Mouse (Mus musculus): ENCODE results near the gene S100a5. TPM values are rescaled to one million over a fixed set of nuclear protein-coding genes. Genes with fewer than 3 reads are reported as not detected.

Gene S100a5
- polyA plus RNA-seq, 1 experiment from 2014 or later, result not detected

GRCm38 (mm10) chr3:90614148-90614530, 5.8 kb downstream of the S100a5 start:
- WGBS, result 86% methylated on average over 6 of the region's 6 CpGs

GRCm38 (mm10) chr3:90614611-90615251, 6.4 kb downstream of the S100a5 start:
- Histone ChIP-seq H3K4me2 (replicated peaks) (no peak overlapping the region), H3K4me3 (no peak overlapping the region), H3K9ac (replicated peaks) (no peak overlapping the region), H3K9me3 (0 out of 2 replicates have a peak, but pooled peaks cover 3% of the 10 kb centered on the region), H3K36me3 (no peaks in the 10 kb centered on the region), H3K4me1 (peaks cover 8% of the 10 kb centered on the region; the same call in 1 of the 2 replicates), H3K27me3 (peaks cover 20% of the 10 kb centered on the region), H3K27ac (replicated peaks) (no peak overlapping the region)
- no peak for ATAC-seq (ENCODE audit: low FRiP score, low read depth)
- WGBS, result 81% methylated on average over 11 of the region's 11 CpGs

More at GRCm38 (mm10) chr3:90614148-90614530, 5.8 kb downstream of the S100a5 start:
- Histone ChIP-seq H3K27ac (replicated peaks) (no peak overlapping the region), H3K4me3 (no peak overlapping the region), H3K36me3 (no peaks in the 10 kb centered on the region), H3K4me1 (peaks cover 8% of the 10 kb centered on the region; the same call in 1 of the 2 replicates), H3K9me3 (0 out of 2 replicates have a peak, but pooled peaks cover 3% of the 10 kb centered on the region), H3K4me2 (replicated peaks) (no peak overlapping the region), H3K9ac (replicated peaks) (no peak overlapping the region), H3K27me3 (peaks cover 20% of the 10 kb centered on the region)
- no peak for ATAC-seq (ENCODE audit: low FRiP score, low read depth)

GRCm38 (mm10) chr3:90615415-90615814, 7.1 kb downstream of the S100a5 start:
- ATAC-seq (ENCODE audit: low FRiP score, low read depth), result peak; percentile 35; the same call in 1 of the 2 replicates
- Histone ChIP-seq H3K36me3 (no peaks in the 10 kb centered on the region), H3K9me3 (0 out of 2 replicates have a peak, but pooled peaks cover 3% of the 10 kb centered on the region), H3K27me3 (peaks cover 20% of the 10 kb centered on the region), H3K27ac (replicated peaks) (no peak overlapping the region), H3K9ac (replicated peaks) (no peak overlapping the region), H3K4me3 (no peak overlapping the region), H3K4me1 (peaks cover 8% of the 10 kb centered on the region; the same call in 1 of the 2 replicates), H3K4me2 (replicated peaks) (no peak overlapping the region)
- WGBS, result 8% methylated on average over 7 of the region's 7 CpGs

- Histone ChIP-seq H3K27me3 (peaks cover 20% of the 10 kb centered on the region), H3K4me2 (replicated peaks) (no peak overlapping the region), H3K9me3 (0 out of 2 replicates have a peak, but pooled peaks cover 3% of the 10 kb centered on the region), H3K27ac (replicated peaks) (no peak overlapping the region), H3K9ac (replicated peaks) (no peak overlapping the region), H3K36me3 (no peaks in the 10 kb centered on the region), H3K4me1 (peaks cover 8% of the 10 kb centered on the region; the same call in 1 of the 2 replicates), H3K4me3 (no peak overlapping the region)
- WGBS, result 81% methylated on average over 1 of the region's 1 CpGs
- ATAC-seq (ENCODE audit: low FRiP score, low read depth), result no peak
These were observed 7.6 kb downstream of the S100a5 start for GRCm38 (mm10) chr3:90615911-90616310.

GRCm38 (mm10) chr3:90617586-90617985, 9.3 kb downstream of the S100a5 start:
- no peaks in the 10 kb centered on the region for H3K36me3 ChIP-seq
- no peak overlapping the region for H3K4me2 ChIP-seq (replicated peaks)
- peaks cover 8% of the 10 kb centered on the region; the same call in 1 of the 2 replicates for H3K4me1 ChIP-seq
- no peak overlapping the region for H3K4me3 ChIP-seq
- ATAC-seq (ENCODE audit: low FRiP score, low read depth), result no peak
- H3K27me3 ChIP-seq, result peaks cover 20% of the 10 kb centered on the region
- no peak overlapping the region for H3K9ac ChIP-seq (replicated peaks)
- H3K9me3 ChIP-seq, result 0 out of 2 replicates have a peak, but pooled peaks cover 3% of the 10 kb centered on the region
- WGBS, result 10% methylated on average over 1 of the region's 1 CpGs
- H3K27ac ChIP-seq (replicated peaks), result no peak overlapping the region

GRCm38 (mm10) chr3:90621552-90621951, 13.2 kb downstream of the S100a5 start:
- WGBS, result 61% methylated on average over 7 of the region's 7 CpGs
- H3K4me2 ChIP-seq (replicated peaks), result no peak overlapping the region
- H3K9me3 ChIP-seq, result 0 out of 2 replicates have a peak, but pooled peaks cover 3% of the 10 kb centered on the region
- H3K9ac ChIP-seq (replicated peaks), result no peak overlapping the region
- H3K27me3 ChIP-seq, result no peaks in the 10 kb centered on the region; the same call in 1 of the 2 replicates
- no peaks in the 10 kb centered on the region for H3K36me3 ChIP-seq
- ATAC-seq (ENCODE audit: low FRiP score, low read depth), result no peak
- H3K27ac ChIP-seq (replicated peaks), result no peak overlapping the region
- no peak overlapping the region for H3K4me3 ChIP-seq
- peaks cover 14% of the 10 kb centered on the region for H3K4me1 ChIP-seq

- Histone ChIP-seq H3K4me1 (peaks cover 14% of the 10 kb centered on the region), H3K9ac (replicated peaks) (no peak overlapping the region), H3K36me3 (no peaks in the 10 kb centered on the region), H3K4me3 (no peak overlapping the region), H3K4me2 (replicated peaks) (no peak overlapping the region), H3K27ac (replicated peaks) (peak overlapping the region; percentile 36; the same call in 1 of the 2 replicates), H3K9me3 (no peaks in the 10 kb centered on the region), H3K27me3 (no peaks in the 10 kb centered on the region; the same call in 1 of the 2 replicates)
- ATAC-seq (ENCODE audit: low FRiP score, low read depth), result 0 out of 2 replicates have a peak, but pooled peaks have one; percentile 58
- 11% methylated on average over 2 of the region's 2 CpGs for WGBS
These were observed 15.2 kb downstream of the S100a5 start for GRCm38 (mm10) chr3:90623435-90624071.

GRCm38 (mm10) chr3:90625496-90625895, 17.2 kb downstream of the S100a5 start:
- Histone ChIP-seq H3K9me3 (no peaks in the 10 kb centered on the region), H3K36me3 (no peaks in the 10 kb centered on the region), H3K27me3 (no peaks in the 10 kb centered on the region; the same call in 1 of the 2 replicates), H3K4me1 (peaks cover 14% of the 10 kb centered on the region), H3K4me3 (no peak overlapping the region), H3K9ac (replicated peaks) (no peak overlapping the region), H3K4me2 (replicated peaks) (no peak overlapping the region), H3K27ac (replicated peaks) (no peak overlapping the region)
- no peak for ATAC-seq (ENCODE audit: low FRiP score, low read depth)
- WGBS, result 79% methylated on average over 5 of the region's 5 CpGs

GRCm38 (mm10) chr3:90626266-90627021, 18.1 kb downstream of the S100a5 start:
- H3K36me3 ChIP-seq, result no peaks in the 10 kb centered on the region
- no peak overlapping the region for H3K4me3 ChIP-seq
- ATAC-seq (ENCODE audit: low FRiP score, low read depth), result no peak
- H3K4me2 ChIP-seq (replicated peaks), result no peak overlapping the region
- H3K4me1 ChIP-seq, result peaks cover 14% of the 10 kb centered on the region
- no peak overlapping the region for H3K9ac ChIP-seq (replicated peaks)
- no peaks in the 10 kb centered on the region; the same call in 1 of the 2 replicates for H3K27me3 ChIP-seq
- 79% methylated on average over 9 of the region's 9 CpGs for WGBS
- H3K9me3 ChIP-seq, result no peaks in the 10 kb centered on the region
- H3K27ac ChIP-seq (replicated peaks), result no peak overlapping the region

GRCm38 (mm10) chr3:90627366-90627765, 19.0 kb downstream of the S100a5 start:
- ATAC-seq (ENCODE audit: low FRiP score, low read depth), result no peak
- no peaks in the 10 kb centered on the region for H3K27me3 ChIP-seq
- H3K36me3 ChIP-seq, result no peaks in the 10 kb centered on the region
- H3K9ac ChIP-seq (replicated peaks), result no peak overlapping the region
- WGBS, result 93% methylated on average over 5 of the region's 5 CpGs
- peaks cover 14% of the 10 kb centered on the region for H3K4me1 ChIP-seq
- H3K9me3 ChIP-seq, result no peaks in the 10 kb centered on the region
- H3K27ac ChIP-seq (replicated peaks), result no peak overlapping the region
- no peak overlapping the region for H3K4me3 ChIP-seq
- no peak overlapping the region for H3K4me2 ChIP-seq (replicated peaks)

- Histone ChIP-seq H3K9me3 (no peaks in the 10 kb centered on the region), H3K27ac (replicated peaks) (no peak overlapping the region), H3K36me3 (no peaks in the 10 kb centered on the region), H3K4me3 (no peak overlapping the region), H3K4me2 (replicated peaks) (no peak overlapping the region), H3K27me3 (no peaks in the 10 kb centered on the region), H3K4me1 (peaks cover 14% of the 10 kb centered on the region), H3K9ac (replicated peaks) (no peak overlapping the region)
- ATAC-seq (ENCODE audit: low FRiP score, low read depth), result no peak
- 65% methylated on average over 4 of the region's 4 CpGs for WGBS
These were observed 19.5 kb downstream of the S100a5 start for GRCm38 (mm10) chr3:90627807-90628206.
